Mouse (Mus musculus) cerebellum, adult 9-11 months (tissue): Measurements from ENCODE around the gene Grap2.
A peak's percentile ranks its signal among the peaks of the same experiment; 100 is the strongest.

Experiments
- DNase-seq: peaks from one replicate; pipeline ENCODE4 v3.0.0; 2022

The Grap2 gene

GRCm38 (mm10) chr15:80604026-80604425, 31.6 kb downstream of the Grap2 start:
- no peak for DNase-seq

- DNase-seq = no peak
Measured at GRCm38 (mm10) chr15:80607970-80608369, 35.6 kb downstream of the Grap2 start.

- no peak for DNase-seq
Measured at GRCm38 (mm10) chr15:80610335-80610734, 37.9 kb downstream of the Grap2 start.

GRCm38 (mm10) chr15:80611478-80611877, 39.1 kb downstream of the Grap2 start:
- DNase-seq = no peak

GRCm38 (mm10) chr15:80613904-80614303, 41.5 kb downstream of the Grap2 start:
- DNase-seq = no peak

- DNase-seq = no peak
Measured at GRCm38 (mm10) chr15:80614500-80615289, 42.3 kb downstream of the Grap2 start.

- DNase-seq = no peak
Measured at GRCm38 (mm10) chr15:80615290-80615570, 42.8 kb downstream of the Grap2 start.

- DNase-seq = no peak
Measured at GRCm38 (mm10) chr15:80615636-80616383, 43.4 kb downstream of the Grap2 start.

- DNase-seq = no peak
Measured at GRCm38 (mm10) chr15:80617839-80618238, 45.4 kb downstream of the Grap2 start.

GRCm38 (mm10) chr15:80619166-80619565, 46.8 kb downstream of the Grap2 start:
- DNase-seq = no peak

GRCm38 (mm10) chr15:80619786-80620185, 47.4 kb downstream of the Grap2 start:
- DNase-seq = no peak

GRCm38 (mm10) chr15:80620371-80620770, 48.0 kb downstream of the Grap2 start:
- DNase-seq = no peak

- DNase-seq = peak; percentile 97
Measured at GRCm38 (mm10) chr15:80623171-80623837, 50.9 kb downstream of the Grap2 start.

- no peak for DNase-seq
Measured at GRCm38 (mm10) chr15:80626472-80626871, 54.1 kb downstream of the Grap2 start.

GRCm38 (mm10) chr15:80630147-80630546, 57.8 kb downstream of the Grap2 start:
- DNase-seq = no peak

- no peak for DNase-seq
Measured at GRCm38 (mm10) chr15:80630711-80631110, 58.3 kb downstream of the Grap2 start.

GRCm38 (mm10) chr15:80631311-80631710, 58.9 kb downstream of the Grap2 start:
- no peak for DNase-seq

GRCm38 (mm10) chr15:80632280-80632893, 60.0 kb downstream of the Grap2 start:
- DNase-seq = no peak

GRCm38 (mm10) chr15:80634391-80635193, 62.2 kb downstream of the Grap2 start:
- no peak for DNase-seq

- no peak for DNase-seq
Measured at GRCm38 (mm10) chr15:80636757-80637372, 64.5 kb downstream of the Grap2 start.

- DNase-seq = no peak
Measured at GRCm38 (mm10) chr15:80639071-80639702, 66.8 kb downstream of the Grap2 start.

GRCm38 (mm10) chr15:80639874-80640273, 67.5 kb downstream of the Grap2 start:
- no peak for DNase-seq
